Mouse (Mus musculus): Measurements from ENCODE around the gene Ttll12. TPM values are rescaled to one million over a fixed set of nuclear protein-coding genes. Genes with fewer than 3 reads are reported as not detected.

The Ttll12 gene
- total RNA-seq, 2 experiments from 2014 or later = 15.5 to 17.6 TPM

GRCm38 (mm10) chr15:83563857-83564651, 30.9 kb downstream of the Ttll12 start:
- peak in 1 of 2 experiments; percentile 27 for DNase-seq (ENCODE audit: low spot score in 2 of 2)

DNA sequence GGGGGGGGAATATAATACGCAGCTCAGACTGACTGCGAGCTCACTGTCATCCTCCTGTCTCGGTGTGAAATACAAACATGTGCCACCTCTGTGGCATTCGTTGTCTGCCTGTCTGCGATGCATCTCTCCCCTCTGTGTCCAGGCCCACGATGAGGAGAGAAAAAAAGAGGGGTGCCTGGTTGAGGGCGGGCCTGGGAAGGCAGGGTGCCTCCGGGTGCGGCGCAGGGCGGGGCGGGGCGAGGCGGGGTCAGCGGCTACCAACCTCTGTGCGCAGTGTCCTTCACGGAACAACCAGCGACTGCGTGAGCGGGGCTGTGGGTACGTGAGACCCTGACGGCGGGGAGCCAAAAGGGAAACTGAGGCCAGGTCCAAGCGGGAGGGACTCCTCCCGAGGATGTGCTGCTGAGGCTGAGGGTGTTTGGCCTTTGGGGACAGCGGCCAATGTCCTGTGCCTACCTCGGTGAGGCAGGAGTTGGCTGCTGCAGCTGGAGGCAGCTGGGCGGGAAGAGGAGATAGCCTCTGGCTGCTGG, 31.6 kb downstream of the Ttll12 start, which contains the start of the genes Tspo and Mcat:
Tspo (plus strand) TSS at position 266 of the 530 bp plus-strand sequence.
Mcat (minus strand) TSS at position 461 of the 530 bp plus-strand sequence.
- peak in 1 of 2 experiments; percentile 55 for DNase-seq (ENCODE audit: low spot score in 2 of 2)

DNA sequence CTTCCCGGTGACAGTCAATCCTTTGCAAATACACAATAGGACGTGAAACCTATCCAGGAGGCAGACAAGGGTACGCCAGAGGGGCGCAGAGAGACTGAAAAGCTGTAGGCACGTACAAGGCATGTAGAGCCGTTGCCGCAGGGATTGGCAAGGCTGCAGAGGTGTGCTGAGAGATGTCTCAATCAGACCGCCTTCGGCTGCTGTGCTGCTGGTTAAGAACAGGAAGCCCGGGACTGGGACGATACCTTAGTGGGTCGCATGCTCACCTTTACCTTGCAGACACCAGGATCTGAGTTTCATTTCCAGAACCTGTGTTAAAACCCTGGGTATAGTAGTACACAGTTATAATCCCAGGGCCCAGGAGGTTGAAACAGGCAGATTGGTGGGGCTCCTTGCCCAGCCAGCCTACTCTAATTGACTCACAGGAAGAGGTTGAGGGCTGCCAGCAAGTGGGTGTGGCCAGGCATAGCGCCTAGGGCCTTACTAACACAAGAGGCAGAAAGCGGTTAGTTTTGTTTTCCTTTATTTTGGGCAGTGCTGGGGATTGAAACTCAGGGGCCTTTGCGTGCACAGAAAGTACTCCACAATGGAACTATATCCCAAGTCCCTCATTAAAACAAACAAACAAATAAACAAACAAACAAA, 32.2 kb downstream of the Ttll12 start:
- DNase-seq (ENCODE audit: low spot score in 2 of 2) = peak; percentile 40 to 81

DNA sequence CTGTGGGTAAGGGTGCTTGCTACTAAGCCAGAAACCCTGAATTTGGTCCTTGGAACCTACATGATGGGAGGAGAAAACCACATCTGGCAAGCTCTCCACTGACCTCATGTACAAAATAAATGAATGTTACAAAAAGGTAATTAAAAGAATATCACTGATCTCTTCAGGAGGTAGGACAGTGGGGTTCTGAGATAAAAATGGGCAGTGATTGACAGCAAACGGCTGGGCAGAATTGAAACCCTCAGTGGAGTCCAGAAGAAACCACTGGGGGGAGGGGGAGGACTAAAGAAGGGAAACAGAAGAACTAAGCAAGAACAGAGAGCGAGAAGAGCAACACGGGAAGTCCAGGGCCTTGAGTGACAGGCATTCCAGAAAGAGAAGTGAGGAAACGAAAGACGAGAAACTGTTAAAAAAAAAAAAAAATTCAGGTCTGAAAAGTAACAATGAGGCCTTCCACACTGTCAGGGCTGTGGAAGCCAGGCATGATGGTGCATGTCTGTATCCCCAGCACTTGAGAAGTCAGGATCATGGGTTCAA, 33.9 kb downstream of the Ttll12 start:
- DNase-seq (ENCODE audit: low spot score in 2 of 2) = no peak

DNA sequence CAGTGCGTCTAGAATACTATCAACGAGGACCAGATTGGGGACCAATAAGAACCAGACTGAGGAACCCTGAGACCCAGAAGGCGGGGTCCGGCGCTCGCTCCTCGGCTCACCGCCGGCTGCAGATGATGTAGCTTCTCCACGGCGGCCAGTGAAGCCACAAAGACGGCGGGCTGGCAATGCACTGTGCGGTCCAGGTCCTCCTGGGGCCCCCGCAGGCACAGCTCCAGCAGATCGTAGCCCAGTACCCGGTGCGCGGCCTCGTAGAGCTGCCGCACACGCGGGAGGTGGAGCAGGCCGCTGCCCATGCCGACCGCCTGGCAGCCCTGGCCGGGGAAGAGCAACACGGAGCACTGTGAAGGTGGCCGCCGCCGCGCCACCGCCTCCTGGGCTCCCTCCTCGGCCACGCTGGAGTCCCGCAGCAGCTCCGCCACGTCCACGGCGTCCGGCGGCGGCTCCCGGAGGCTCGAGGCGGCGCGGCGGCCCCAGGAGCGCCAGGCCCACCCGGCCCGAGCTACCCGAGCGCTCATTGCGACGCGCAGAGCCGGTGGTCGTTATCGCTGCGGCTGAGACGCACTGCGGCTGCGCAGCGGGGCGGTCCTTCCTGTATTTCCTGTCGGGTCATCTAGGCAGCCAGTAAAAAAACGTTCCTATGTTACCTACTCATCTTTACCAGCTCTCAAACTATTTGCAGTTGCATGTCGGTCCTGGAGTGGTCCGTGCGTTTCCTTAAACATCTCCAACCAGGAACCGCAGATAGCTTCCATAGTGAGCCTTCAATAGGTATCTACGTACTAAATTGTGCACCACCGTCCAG, 39.6 kb downstream of the Ttll12 start:
- DNase-seq (ENCODE audit: low spot score in 2 of 2) = peak; percentile 77 to 83

GRCm38 (mm10) chr15:83553831-83554230, 41.1 kb downstream of the Ttll12 start:
- DNase-seq (ENCODE audit: low spot score in 2 of 2) = no peak

DNA sequence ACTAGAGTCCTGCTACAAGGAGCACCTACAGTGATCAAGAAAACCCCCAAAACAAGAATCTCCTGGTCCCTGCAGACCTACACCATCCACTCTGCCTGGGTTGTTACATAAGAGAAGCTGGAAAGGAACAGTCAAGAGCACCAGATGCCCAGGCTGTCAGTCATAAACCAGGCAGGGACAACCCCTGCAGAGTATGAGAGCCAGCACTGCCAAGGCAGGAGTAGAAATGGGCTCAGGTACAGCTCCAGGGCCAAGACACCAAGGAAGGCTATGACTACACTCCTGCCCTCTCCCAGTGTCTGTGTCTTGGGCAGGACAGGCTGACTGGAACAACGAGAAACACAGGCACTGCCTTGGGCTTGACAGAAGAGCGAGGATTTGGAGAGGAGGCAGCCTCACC, 44.8 kb downstream of the Ttll12 start:
- no peak for DNase-seq (ENCODE audit: low spot score in 2 of 2)

GRCm38 (mm10) chr15:83547144-83547543, 47.8 kb downstream of the Ttll12 start:
- no peak for DNase-seq (ENCODE audit: low spot score in 2 of 2)

- DNase-seq (ENCODE audit: low spot score in 2 of 2) = no peak
Measured at GRCm38 (mm10) chr15:83546029-83546428, 48.9 kb downstream of the Ttll12 start.

DNA sequence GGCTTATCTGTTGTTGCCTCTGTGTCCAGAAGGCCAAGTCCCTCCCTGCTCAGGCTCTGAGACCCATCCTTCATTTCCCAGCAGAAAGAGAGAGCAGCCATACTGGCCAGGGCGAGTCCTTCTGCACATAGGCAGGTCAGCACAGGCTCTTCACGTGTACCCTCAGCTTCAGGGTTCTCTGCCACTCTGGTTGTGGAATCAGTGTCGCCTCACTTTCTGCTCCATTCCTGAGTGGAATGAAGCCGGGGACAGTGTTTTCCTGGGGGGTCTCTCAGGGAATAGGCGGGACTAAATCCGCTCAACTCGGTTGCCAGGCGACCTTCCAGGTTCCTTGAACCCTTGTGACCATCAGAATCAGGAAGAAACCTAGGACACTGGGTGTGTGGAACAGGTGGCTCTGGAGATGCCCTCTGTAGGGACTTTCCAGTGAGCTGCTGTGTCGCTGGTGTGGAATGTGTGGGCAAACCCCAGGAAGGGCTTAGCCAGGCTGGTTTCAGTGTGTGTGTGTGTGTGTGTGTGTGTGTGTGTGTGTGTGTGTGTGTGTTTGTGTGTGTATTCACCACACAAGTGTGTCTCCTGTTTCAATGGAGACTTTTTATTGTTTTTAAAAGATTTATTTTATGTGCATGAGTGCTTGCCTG, 53.2 kb downstream of the Ttll12 start:
- no peak for DNase-seq (ENCODE audit: low spot score in 2 of 2)

DNA sequence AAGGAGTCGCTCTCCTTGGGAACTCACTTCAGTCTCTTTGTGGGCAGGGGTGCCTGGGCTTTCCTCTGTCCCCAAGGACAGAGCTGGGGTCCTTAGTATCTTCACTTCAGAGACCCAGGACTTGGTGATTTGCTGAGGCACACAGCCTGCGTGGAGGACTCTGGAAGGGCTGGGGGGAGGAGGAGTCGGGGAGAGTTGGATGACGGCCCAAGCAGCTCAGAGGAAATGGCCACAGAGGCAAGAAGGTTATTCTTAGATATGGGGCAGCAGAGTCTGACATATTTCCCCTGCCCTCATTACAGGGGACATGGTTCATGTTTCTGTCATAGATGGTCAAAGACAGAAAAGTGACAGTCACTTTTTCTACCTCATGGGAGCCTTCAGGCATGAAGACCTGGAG, 55.1 kb downstream of the Ttll12 start:
- peak in 1 of 2 experiments; percentile 37 for DNase-seq (ENCODE audit: low spot score in 2 of 2)

DNA sequence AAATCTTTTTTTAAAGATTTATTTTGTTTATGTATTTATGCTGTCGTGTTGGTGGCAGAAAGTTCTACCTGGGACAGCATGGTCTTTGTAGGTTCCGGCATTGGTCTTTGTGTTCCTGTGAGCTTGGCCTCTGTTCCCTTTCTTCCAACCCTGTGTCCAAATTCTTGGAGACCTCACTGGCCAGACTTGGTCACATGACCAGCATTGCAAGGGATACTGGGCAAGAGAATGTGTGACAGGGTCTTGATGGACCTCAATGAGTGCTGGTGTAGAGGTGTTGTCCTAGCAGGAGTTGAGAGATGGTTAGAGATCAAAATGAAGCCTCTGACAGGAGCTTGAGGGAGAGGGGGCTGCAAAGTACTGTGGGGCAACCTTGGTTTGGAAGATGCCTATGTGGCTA, 56.1 kb downstream of the Ttll12 start:
- DNase-seq (ENCODE audit: low spot score in 2 of 2) = no peak

DNA sequence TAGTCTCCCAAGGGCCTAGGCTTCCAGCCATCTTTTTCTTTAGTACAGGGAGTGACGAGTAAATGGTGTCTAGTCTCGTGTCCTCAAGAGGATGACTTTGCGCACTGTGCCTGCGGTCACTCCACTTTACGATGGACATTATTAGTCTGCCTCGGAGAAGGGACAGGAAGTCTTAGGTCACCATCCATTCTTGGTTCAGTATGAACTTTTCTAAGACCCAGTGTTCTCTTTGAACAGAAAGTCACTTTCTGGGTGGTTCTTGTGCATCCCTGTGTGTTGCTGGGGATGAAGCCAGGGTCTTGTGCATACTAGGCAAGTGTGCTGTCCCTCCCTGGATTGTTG, 59.1 kb downstream of the Ttll12 start:
- no peak for DNase-seq (ENCODE audit: low spot score in 2 of 2)

- no peak for DNase-seq (ENCODE audit: low spot score in 2 of 2)
Measured at GRCm38 (mm10) chr15:83534960-83535889, 59.7 kb downstream of the Ttll12 start.

DNA sequence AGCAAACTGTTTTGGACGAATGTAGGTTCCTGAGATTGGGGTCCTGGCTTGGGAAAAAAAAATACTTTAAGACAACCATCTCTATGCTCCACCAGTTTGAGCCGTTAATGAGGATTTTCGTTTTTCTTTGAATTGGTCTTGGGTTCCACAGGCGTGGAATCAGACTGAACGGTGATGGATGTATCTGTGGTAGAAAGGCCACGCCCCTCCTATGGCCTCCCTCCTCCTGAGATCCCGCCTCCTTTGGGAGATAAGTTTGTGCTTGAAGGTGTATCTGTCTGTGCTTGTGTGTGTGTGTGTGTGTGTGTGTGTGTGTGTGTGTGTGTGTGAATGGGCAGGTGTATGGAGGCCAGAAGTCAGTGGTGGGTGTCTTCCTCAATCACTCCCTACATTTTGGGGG, 62.4 kb downstream of the Ttll12 start:
- DNase-seq (ENCODE audit: low spot score in 2 of 2) = no peak

GRCm38 (mm10) chr15:83531961-83532469, 62.9 kb downstream of the Ttll12 start:
- no peak for DNase-seq (ENCODE audit: low spot score in 2 of 2)

- DNase-seq (ENCODE audit: low spot score in 2 of 2) = no peak
Measured at GRCm38 (mm10) chr15:83530688-83531087, 64.3 kb downstream of the Ttll12 start.

DNA sequence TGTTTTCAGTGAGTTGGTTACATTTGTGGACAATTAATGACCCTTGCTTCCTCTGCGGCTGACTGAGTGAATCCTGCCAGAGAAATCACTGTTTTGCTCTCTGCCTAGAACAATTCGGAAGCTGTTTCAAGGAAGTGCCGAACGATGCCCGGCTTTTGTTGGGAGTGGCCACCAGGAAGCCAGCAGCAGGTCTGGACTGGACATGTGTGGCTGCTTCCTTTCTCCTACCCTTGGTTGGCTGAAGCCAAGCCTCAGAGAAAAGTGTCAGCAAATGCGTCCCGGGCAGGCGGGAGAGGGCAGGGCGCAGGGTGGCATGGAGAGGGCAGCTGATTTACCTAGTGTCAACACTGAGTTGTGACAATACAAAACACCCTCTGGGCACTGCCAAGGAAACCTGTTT, 64.7 kb downstream of the Ttll12 start:
- no peak for DNase-seq (ENCODE audit: low spot score in 2 of 2)

- DNase-seq (ENCODE audit: low spot score in 2 of 2) = no peak
Measured at GRCm38 (mm10) chr15:83529765-83530164, 65.2 kb downstream of the Ttll12 start.

Data from gastrocnemius, postnatal 4 days (tissue).